Mouse (Mus musculus): ENCODE data around the gene Spag7.

- peak; percentile 47; the same call in 1 of the 2 replicates for TF ChIP-seq CTCF (IDR thresholded peaks at IDR 0.05; ENCODE audit: borderline replicate concordance, insufficient read depth, low read length)
- no peak for TF ChIP-seq POLR2A (IDR thresholded peaks at IDR 0.05; ENCODE audit: low read depth, low read length)
These were observed 43.7 kb downstream of the Spag7 start for GRCm38 (mm10) chr11:70625473-70625872.

Data from embryonic fibroblast, embryonic 13.5 days (primary cell).